Mouse (Mus musculus) liver, adult 2 months (tissue): ENCODE results near the gene Zfp286. TPM values are rescaled to one million over a fixed set of nuclear protein-coding genes. Genes with fewer than 3 reads are reported as not detected.

Source experiments
- DNase-seq: peaks from one replicate; pipeline ENCODE4 v3.0.0-alpha.2; 2011; ENCODE audit warnings: low read depth, low spot score; ENCODE audit errors: extremely low read depth
- H3K27ac ChIP-seq: fragments of 200-500 bp; replicated peaks from 2 replicates; pipeline ENCODE4 v1.5.1; 2012; ENCODE audit warnings: low read depth, mild to moderate bottlenecking, control low read depth, inconsistent platforms, low read length; ENCODE audit not compliant: insufficient read depth
- H3K27me3 ChIP-seq: fragments of 200-500 bp; 2 replicates; pipeline ENCODE4 v1.6.1; 2012; ENCODE audit warnings: mild to moderate bottlenecking, moderate library complexity, low read length, inconsistent platforms; ENCODE audit not compliant: control insufficient read depth, insufficient read depth
- H3K36me3 ChIP-seq: fragments of 200-500 bp; 2 replicates; pipeline ENCODE4 v1.6.1; 2012; ENCODE audit warnings: low read length, inconsistent platforms; ENCODE audit not compliant: control insufficient read depth, insufficient read depth
- H3K4me1 ChIP-seq: fragments of 200-500 bp; 2 replicates; pipeline ENCODE4 v1.6.1; 2011; ENCODE audit warnings: low read length; ENCODE audit not compliant: control insufficient read depth, insufficient read depth
- H3K4me3 ChIP-seq: fragments of 200-500 bp; 2 replicates; pipeline ENCODE4 v1.5.1; 2011; ENCODE audit warnings: low read depth, mild to moderate bottlenecking, control low read depth, low read length, moderate library complexity; ENCODE audit not compliant: insufficient read depth
- H3K79me2 ChIP-seq: fragments of 200-500 bp; 2 replicates; pipeline ENCODE4 v1.6.1; 2012; ENCODE audit warnings: inconsistent platforms, mild to moderate bottlenecking, low read length, moderate library complexity; ENCODE audit not compliant: control insufficient read depth, insufficient read depth
- H3K9ac ChIP-seq: fragments of 200-500 bp; 2 replicates; pipeline ENCODE4 v1.6.1; 2012; ENCODE audit warnings: low read depth, mild to moderate bottlenecking, control low read depth, inconsistent platforms, low read length
- CTCF ChIP-seq: fragments of 200-500 bp; IDR thresholded peaks from 2 replicates; pipeline ENCODE4 v1.5.1; 2011; ENCODE audit warnings: low read depth, low read length, control low read depth
- POLR2A ChIP-seq: fragments of 200-500 bp; IDR thresholded peaks from 2 replicates; pipeline ENCODE4 v1.6.1; 2011; ENCODE audit warnings: low read length, control low read depth; ENCODE audit not compliant: insufficient read depth; ENCODE audit errors: extremely low read depth
- WGBS: fragments of 180-500 bp; shearing (Covaris S2); methylation state at CpG from one replicate; pipeline ENCODE4 v1.1.7; 2018; 5-methylcytosine and 5-hydroxymethylcytosine counted together
- polyA plus RNA-seq: library from polyadenylated mRNA; depleted of rRNA; stranded (reverse); fragments of >200 nt; gene quantifications from 2 replicates; pipeline ENCODE4 v1.2.3, GENCODE M21; 2012
- total RNA-seq: library from RNA; depleted of rRNA; stranded (reverse); fragments of >200 nt; gene quantifications from 2 replicates; pipeline ENCODE4 v1.2.3, GENCODE M21; 2014

Gene Zfp286
- total and polyA plus RNA-seq, 2 experiments, result 0.18 TPM; not detected in 1

GRCm38 (mm10) chr11:62825222-62826105 is 36.2 kb upstream of the Zfp286 start:
- no peak overlapping the region for H3K27ac ChIP-seq
- WGBS, result 79% methylated on average over 9 of the region's 9 CpGs
- H3K4me3 ChIP-seq, result no peak overlapping the region
- H3K27me3 ChIP-seq, result no peaks in the 10 kb centered on the region
- no peak for TF ChIP-seq POLR2A
- no peak for TF ChIP-seq CTCF
- 0 out of 2 replicates have a peak, but pooled peaks cover 4% of the 10 kb centered on the region for H3K4me1 ChIP-seq
- no peaks in the 10 kb centered on the region for H3K79me2 ChIP-seq
- no peak overlapping the region for H3K9ac ChIP-seq
- DNase-seq, result peak; percentile 30
- H3K36me3 ChIP-seq, result no peaks in the 10 kb centered on the region

DNA sequence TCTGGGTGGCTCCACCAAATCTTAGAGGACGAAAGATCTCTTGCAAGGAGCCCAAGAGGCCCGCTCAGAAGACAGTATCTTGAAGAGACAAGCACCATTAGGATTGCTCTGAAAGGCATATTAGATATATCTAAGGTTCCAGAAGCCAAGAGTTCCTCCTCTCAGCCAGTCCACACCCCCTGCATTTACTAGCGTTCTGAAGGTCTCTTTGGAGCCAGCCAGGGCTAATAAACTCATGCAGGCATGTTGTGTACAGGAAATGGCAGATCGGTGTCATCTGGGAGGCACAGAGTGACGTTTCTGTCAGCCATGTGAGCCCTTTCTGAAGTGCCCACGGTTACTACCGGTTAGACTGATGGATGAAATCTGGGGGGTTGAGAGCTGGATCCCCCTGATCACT is 34.9 kb upstream of the Zfp286 start:
- 77% methylated on average over 7 of the region's 7 CpGs for WGBS
- Histone ChIP-seq H3K79me2 (no peaks in the 10 kb centered on the region), H3K4me1 (0 out of 2 replicates have a peak, but pooled peaks cover 4% of the 10 kb centered on the region), H3K27ac (no peak overlapping the region), H3K9ac (no peak overlapping the region), H3K27me3 (no peaks in the 10 kb centered on the region), H3K36me3 (no peaks in the 10 kb centered on the region), H3K4me3 (no peak overlapping the region)
- TF ChIP-seq POLR2A (no peak), CTCF (no peak)
- no peak for DNase-seq

GRCm38 (mm10) chr11:62821893-62822292 is 32.6 kb upstream of the Zfp286 start:
- H3K27me3 ChIP-seq, result no peaks in the 10 kb centered on the region
- 70% methylated on average over 5 of the region's 5 CpGs for WGBS
- no peak for DNase-seq
- H3K9ac ChIP-seq, result no peak overlapping the region
- no peak overlapping the region for H3K4me3 ChIP-seq
- no peaks in the 10 kb centered on the region for H3K36me3 ChIP-seq
- TF ChIP-seq CTCF, result no peak
- TF ChIP-seq POLR2A, result no peak
- no peaks in the 10 kb centered on the region for H3K79me2 ChIP-seq
- 0 out of 2 replicates have a peak, but pooled peaks cover 4% of the 10 kb centered on the region for H3K4me1 ChIP-seq
- H3K27ac ChIP-seq, result no peak overlapping the region

- DNase-seq, result no peak
- H3K27me3 ChIP-seq, result no peaks in the 10 kb centered on the region
- peak overlapping the region; percentile 60 for H3K4me3 ChIP-seq
- H3K9ac ChIP-seq, result peak overlapping the region; percentile 48
- TF ChIP-seq POLR2A (no peak), CTCF (no peak)
- H3K36me3 ChIP-seq, result no peaks in the 10 kb centered on the region
- WGBS, result 18% methylated on average over 16 of the region's 16 CpGs
- H3K4me1 ChIP-seq, result 0 out of 2 replicates have a peak, but pooled peaks cover 2% of the 10 kb centered on the region
- H3K79me2 ChIP-seq, result no peaks in the 10 kb centered on the region
- H3K27ac ChIP-seq, result no peak overlapping the region
These were observed 31.6 kb upstream of the Zfp286 start for GRCm38 (mm10) chr11:62820661-62821437.

DNA sequence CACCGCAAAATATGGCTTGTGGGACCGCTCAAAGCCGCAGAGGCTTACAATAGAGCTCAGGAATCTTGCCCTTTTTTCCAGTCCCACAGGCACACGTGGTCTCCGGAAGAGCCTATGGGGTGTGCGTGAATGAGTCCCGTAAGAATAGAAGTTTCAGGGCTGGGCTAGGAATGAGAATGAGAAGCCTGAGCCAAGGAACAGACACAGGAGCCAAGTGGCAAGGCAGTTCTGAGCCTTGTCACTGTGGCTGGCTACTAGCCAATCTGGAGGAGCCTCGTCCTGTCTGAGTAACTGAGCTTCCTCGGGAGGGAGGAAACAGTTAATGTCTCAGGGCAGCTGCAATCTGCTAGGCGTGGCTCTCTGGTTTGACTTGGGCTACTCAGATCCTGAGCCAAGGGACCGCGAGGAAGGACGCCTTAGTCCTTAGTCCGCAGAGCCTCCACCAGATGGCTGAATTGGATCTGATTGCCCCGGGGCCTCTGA is 30.8 kb upstream of the Zfp286 start, which contains the start of gene Trim16:
Trim16 (plus strand) TSS at position 173 of the 483 bp plus-strand sequence.
- Histone ChIP-seq H3K4me3 (peak within 1 kb of the TSS; percentile 60), H3K36me3 (no peaks in the 10 kb centered on the region), H3K79me2 (no peaks in the 10 kb centered on the region), H3K27ac (no peak within 1 kb of the TSS), H3K4me1 (0 out of 2 replicates have a peak, but pooled peaks cover 2% of the 10 kb centered on the region), H3K9ac (peak within 1 kb of the TSS; percentile 48), H3K27me3 (no peaks in the 10 kb centered on the region)
- TF ChIP-seq POLR2A (no peak), CTCF (no peak)
- peak; percentile 17 for DNase-seq
- 30% methylated on average over 15 of the region's 15 CpGs for WGBS
